Mouse (Mus musculus): Measurements from ENCODE around the gene Pex10. TPM values are rescaled to one million over a fixed set of nuclear protein-coding genes. Genes with fewer than 3 reads are reported as not detected.

Pex10 gene
- total and polyA plus RNA-seq, 3 experiments = 9.2 to 21.9 (median 15.6) TPM

DNA sequence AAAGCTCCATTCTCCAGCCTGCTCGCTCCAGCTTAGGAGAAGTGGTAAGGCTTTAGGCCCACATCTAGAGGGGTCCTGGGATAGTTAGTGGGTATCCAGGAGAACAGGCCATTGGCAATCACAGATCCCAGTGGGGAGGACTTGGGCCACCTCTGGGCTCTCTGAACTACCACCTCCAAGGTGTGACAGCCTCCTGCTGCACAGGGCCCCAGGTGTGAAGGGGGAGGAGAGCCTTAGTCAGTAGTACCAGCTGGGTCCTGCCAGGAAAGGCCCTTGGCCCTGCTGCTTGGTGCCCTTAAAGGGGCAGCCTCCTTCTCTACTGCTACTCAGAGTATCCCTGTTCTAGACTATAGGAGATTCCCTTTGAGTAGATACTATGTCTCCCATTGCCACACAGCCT, 46.7 kb upstream of the Pex10 start:
- dilution Hi-C loops (cut with MboI; ENCODE audit: extremely low pct_ligation_motif_present, extremely low pct_unique_long_range_greater_than_20kb, low sequenced_read_pairs) = no loop called here
- H3K9ac ChIP-seq (ENCODE audit: insufficient read depth, low read depth) = no peak overlapping the region
- H3K4me2 ChIP-seq (ENCODE audit: insufficient read depth, low read depth, poor library complexity, severe bottlenecking) = no peak overlapping the region
- no peak for DNase-seq (ENCODE audit: extremely low read depth)
- in situ Hi-C loops (cut with MboI; ENCODE audit: low pct_ligation_motif_present, low pct_unique_long_range_greater_than_20kb, low sequenced_read_pairs) = no loop called here
- H3K79me2 ChIP-seq (replicated peaks; ENCODE audit: control insufficient read depth, extremely low read depth, insufficient read depth, poor library complexity, severe bottlenecking) = no peaks in the 10 kb centered on the region
- peaks cover 97% of the 10 kb centered on the region for H3K27me3 ChIP-seq (replicated peaks)
- no peaks in the 10 kb centered on the region for H3K36me3 ChIP-seq (replicated peaks in 1 of 2; ENCODE audit: control insufficient read depth in 1 of 2, insufficient read depth in 1 of 2, low read length in 1 of 2)
- H3K4me3 ChIP-seq (replicated peaks in 1 of 3; ENCODE audit: low read depth in 2 of 3, low read length in 2 of 3, poor library complexity in 1 of 3) = no peak overlapping the region
- H3K27ac ChIP-seq (ENCODE audit: insufficient read depth, low read depth) = no peak overlapping the region
- H3K9me3 ChIP-seq (replicated peaks; ENCODE audit: low read length) = no peaks in the 10 kb centered on the region
- TF ChIP-seq SMC3 (IDR thresholded peaks at IDR 0.05; ENCODE audit: low read depth, low read length) (no peak), PAX5 (IDR thresholded peaks at IDR 0.05; ENCODE audit: low read length) (no peak), RCOR1 (conservative IDR thresholded peaks at IDR 0.05; ENCODE audit: low read depth, low read length) (no peak)
- H3K4me1 ChIP-seq (ENCODE audit: control insufficient read depth in 1 of 2, insufficient read depth in 2 of 2) = peaks cover 3 to 5% of the 10 kb centered on the region in 2 experiments; a peak in 1 of 4 replicates

DNA sequence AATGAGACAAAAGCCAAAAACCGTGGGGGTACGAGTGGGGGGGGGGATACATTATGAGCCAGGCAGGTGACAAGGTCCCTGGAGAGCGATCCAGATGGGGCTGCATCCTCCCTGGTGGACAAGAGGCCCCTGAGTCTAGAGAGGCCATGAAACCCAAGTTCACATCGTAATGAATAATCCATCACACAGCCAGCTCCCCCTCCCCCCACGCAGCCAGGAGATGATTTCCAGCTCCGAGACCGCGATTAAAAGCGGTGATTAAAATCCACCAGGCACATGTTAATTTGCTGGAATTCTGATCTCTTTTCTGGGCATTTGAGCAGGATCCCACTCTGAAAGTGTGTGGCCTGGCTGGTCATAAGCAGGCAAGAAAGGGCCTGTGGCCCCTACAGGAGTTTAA, 46.0 kb upstream of the Pex10 start:
- TF ChIP-seq MYC (IDR thresholded peaks at IDR 0.05; ENCODE audit: low read depth, low read length) (no peak), ELF1 (IDR thresholded peaks at IDR 0.05; ENCODE audit: low read depth, low read length) (no peak), CTCF (conservative IDR thresholded peaks at IDR 0.05 in 1 of 2, IDR thresholded peaks at IDR 0.05 in 1 of 2; ENCODE audit: low read depth in 2 of 2, low read length in 2 of 2) (no peak), NRF1 (IDR thresholded peaks at IDR 0.05; ENCODE audit: low read depth, low read length) (no peak), MAZ (IDR thresholded peaks at IDR 0.05; ENCODE audit: low read depth, low read length) (no peak), MXI1 (IDR thresholded peaks at IDR 0.05; ENCODE audit: low read depth, low read length) (no peak), ZMIZ1 (IDR thresholded peaks at IDR 0.05; ENCODE audit: low read depth, low read length) (no peak), MAFK (IDR thresholded peaks at IDR 0.05; ENCODE audit: insufficient replicate concordance, low read length) (no peak), MEF2A (IDR thresholded peaks at IDR 0.05; ENCODE audit: borderline replicate concordance, low read depth, low read length) (no peak), SMC3 (IDR thresholded peaks at IDR 0.05; ENCODE audit: low read depth, low read length) (no peak), USF1 (IDR thresholded peaks at IDR 0.05; ENCODE audit: low read depth, low read length) (no peak), TCF12 (IDR thresholded peaks at IDR 0.05; ENCODE audit: low read depth, low read length) (no peak), ZC3H11A (IDR thresholded peaks at IDR 0.05; ENCODE audit: low read depth, low read length) (no peak)
- Histone ChIP-seq H3K27ac (ENCODE audit: insufficient read depth, low read depth) (no peak overlapping the region), H3K79me2 (replicated peaks; ENCODE audit: control insufficient read depth, extremely low read depth, insufficient read depth, poor library complexity, severe bottlenecking) (no peaks in the 10 kb centered on the region), H3K36me3 (replicated peaks in 1 of 2; ENCODE audit: control insufficient read depth in 1 of 2, insufficient read depth in 1 of 2, low read length in 1 of 2) (no peaks in the 10 kb centered on the region), H3K9ac (ENCODE audit: insufficient read depth, low read depth) (no peak overlapping the region), H3K4me2 (ENCODE audit: insufficient read depth, low read depth, poor library complexity, severe bottlenecking) (no peak overlapping the region), H3K4me1 (ENCODE audit: control insufficient read depth in 1 of 2, insufficient read depth in 2 of 2) (peaks cover 3 to 5% of the 10 kb centered on the region in 2 experiments; a peak in 1 of 4 replicates), H3K9me3 (replicated peaks; ENCODE audit: low read length) (peaks cover 2% of the 10 kb centered on the region), H3K4me3 (replicated peaks in 1 of 3; ENCODE audit: low read depth in 2 of 3, low read length in 2 of 3, poor library complexity in 1 of 3) (no peak overlapping the region), H3K27me3 (replicated peaks) (peaks cover 97% of the 10 kb centered on the region)
- dilution Hi-C loops (cut with MboI; ENCODE audit: extremely low pct_ligation_motif_present, extremely low pct_unique_long_range_greater_than_20kb, low sequenced_read_pairs) (no loop called here), in situ Hi-C loops (cut with MboI; ENCODE audit: low pct_ligation_motif_present, low pct_unique_long_range_greater_than_20kb, low sequenced_read_pairs) (no loop called here)
- no peak for DNase-seq (ENCODE audit: extremely low read depth)
